In the genomic region with DNA sequence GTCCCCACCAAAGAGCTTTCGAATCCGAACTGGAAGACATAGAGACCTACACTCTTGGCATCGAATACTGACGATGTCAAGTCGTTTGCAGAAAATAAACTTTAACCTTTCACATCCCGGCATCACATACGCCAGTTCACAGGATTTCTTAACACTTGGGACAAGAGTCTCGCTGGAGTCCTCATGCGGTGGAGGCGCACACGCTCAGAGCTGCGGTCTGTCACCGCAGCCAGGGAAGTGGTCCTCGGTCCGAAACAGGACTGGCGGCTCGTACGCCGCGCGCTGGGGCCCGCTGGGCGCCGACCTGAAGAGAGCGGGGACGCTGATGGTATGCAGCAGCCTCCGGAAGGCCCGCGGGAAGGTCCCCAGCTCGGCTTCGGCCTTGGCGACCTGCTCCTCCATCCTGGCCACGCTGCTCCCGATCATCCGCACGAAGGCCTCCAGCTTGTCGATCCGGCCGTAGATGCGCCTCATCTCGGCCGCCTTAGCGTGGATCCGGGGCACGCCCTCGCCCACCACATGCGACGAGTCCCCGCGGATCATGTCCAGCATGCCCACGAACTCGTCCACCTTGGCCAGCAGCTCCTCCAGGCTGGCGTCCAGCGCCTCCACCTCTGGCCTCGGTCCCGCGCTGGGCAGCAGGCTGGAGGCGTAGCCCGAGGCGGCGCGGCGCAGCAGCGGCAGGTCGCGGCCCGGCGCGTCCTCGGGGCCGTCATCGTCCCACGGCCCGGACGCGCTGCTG, we compare ENCODE assay signal across 8 mouse cellular contexts. TPM values are rescaled to one million over a fixed set of nuclear protein-coding genes. Genes with fewer than 3 reads are reported as not detected.
A peak's percentile ranks its signal among the peaks of the same experiment; 100 is the strongest.
DNase-seq lines count a peak whose midpoint lies in the region; ATAC-seq and TF ChIP-seq lines count a peak whose summit lies in the region.

No protein-coding gene starts in this region.

- H3K27me3 ChIP-seq in forebrain, embryonic 15.5 days: no peaks in the 10 kb centered on the region
- no peaks in the 10 kb centered on the region for H3K27me3 ChIP-seq in liver, adult 2 months (ENCODE audit: control insufficient read depth, insufficient read depth, low read length)
- no peaks in the 10 kb centered on the region for H3K27me3 ChIP-seq in small intestine, adult 2 months (ENCODE audit: control insufficient read depth, insufficient read depth, low read length)

- peak overlapping the region; percentile 92 for H3K4me2 ChIP-seq in forebrain, embryonic 15.5 days (replicated peaks)

- peak; percentile 16 for ATAC-seq in activated CD4-positive, CD25-positive, alpha-beta regulatory T cell, adult 4 months
- peak; percentile 41; the same call in 1 of the 2 replicates for ATAC-seq in forebrain, embryonic 15.5 days (replicated peaks)

- 2% methylated on average over 76 of the region's 76 CpGs for WGBS in forebrain, embryonic 15.5 days
- under 1% methylated on average over 76 of the region's 76 CpGs for WGBS in liver, adult 2 months
- WGBS in small intestine, adult 2 months: 1% methylated on average over 76 of the region's 76 CpGs

- H3K4me3 ChIP-seq in layer of hippocampus, adult 2 months: peak overlapping the region; percentile 92
- peak overlapping the region; percentile 76 for H3K4me3 ChIP-seq in forebrain, embryonic 15.5 days
- peak overlapping the region; percentile 88 for H3K4me3 ChIP-seq in liver, adult 2 months (ENCODE audit: insufficient read depth, low read depth, low read length)
- peak overlapping the region; percentile 73 for H3K4me3 ChIP-seq in small intestine, adult 2 months (ENCODE audit: low read depth, low read length)

- H3K27ac ChIP-seq in layer of hippocampus, adult 2 months: peak overlapping the region; percentile 83
- H3K27ac ChIP-seq in forebrain, embryonic 15.5 days (replicated peaks): no peak overlapping the region
- H3K27ac ChIP-seq in liver, adult 2 months (replicated peaks; ENCODE audit: insufficient read depth, low read depth, low read length): peak overlapping the region; percentile 74
- no peak overlapping the region for H3K27ac ChIP-seq in small intestine, adult 2 months (ENCODE audit: insufficient read depth, low read depth, low read length)

- TF ChIP-seq CTCF in layer of hippocampus, adult 2 months (conservative IDR thresholded peaks at IDR 0.05): no peak
- no peak for TF ChIP-seq CTCF in liver, adult 2 months (IDR thresholded peaks at IDR 0.05; ENCODE audit: low read depth, low read length)
- TF ChIP-seq CTCF in small intestine, adult 2 months (IDR thresholded peaks at IDR 0.05; ENCODE audit: extremely low read depth, insufficient read length, insufficient replicate concordance, low read depth, low read length): no peak

- peaks cover 8% of the 10 kb centered on the region for H3K79me2 ChIP-seq in liver, adult 2 months (ENCODE audit: control insufficient read depth, insufficient read depth, low read length)

- DNase-seq in layer of hippocampus, adult 2 months (ENCODE audit: low spot score in 2 of 2): no peak
- DNase-seq in layer of hippocampus, adult 8-10 months (ENCODE audit: low spot score in 2 of 2): no peak
- DNase-seq in liver, adult 2 months (ENCODE audit: extremely low read depth, low read depth, low spot score): peak; percentile 45
- no peak for DNase-seq in Muller cell, postnatal 12 days (ENCODE audit: inconsistent ontology term)
- no peak for DNase-seq in cerebellum, postnatal 10 days

- peaks cover 20% of the 10 kb centered on the region for H3K4me1 ChIP-seq in forebrain, embryonic 15.5 days
- peaks cover 9% of the 10 kb centered on the region; the same call in 1 of the 2 replicates for H3K4me1 ChIP-seq in liver, adult 2 months (ENCODE audit: control insufficient read depth, insufficient read depth, low read length)
- no peaks in the 10 kb centered on the region; the same call in 1 of the 2 replicates for H3K4me1 ChIP-seq in small intestine, adult 2 months (ENCODE audit: control insufficient read depth, insufficient read depth, insufficient read length, low read length)

- H3K9ac ChIP-seq in forebrain, embryonic 15.5 days (replicated peaks): peak overlapping the region; percentile 70
- H3K9ac ChIP-seq in liver, adult 2 months (ENCODE audit: low read depth, low read length): peak overlapping the region; percentile 81

- TF ChIP-seq POLR2A in liver, adult 2 months (IDR thresholded peaks at IDR 0.05; ENCODE audit: extremely low read depth, insufficient read depth, low read length): no peak
- no peak for TF ChIP-seq POLR2A in small intestine, adult 2 months (IDR thresholded peaks at IDR 0.05; ENCODE audit: low read depth, low read length)

- H3K9me3 ChIP-seq in forebrain, embryonic 15.5 days: no peaks in the 10 kb centered on the region

- H3K36me3 ChIP-seq in forebrain, embryonic 15.5 days: no peaks in the 10 kb centered on the region
- H3K36me3 ChIP-seq in liver, adult 2 months (ENCODE audit: control insufficient read depth, insufficient read depth, low read length): no peaks in the 10 kb centered on the region
- no peaks in the 10 kb centered on the region for H3K36me3 ChIP-seq in small intestine, adult 2 months (ENCODE audit: control insufficient read depth, insufficient read depth, low read length)

RNA-seq across cellular contexts. Expression of a gene that starts 0.5 kb away (rescaled TPM):
- total RNA-seq in layer of hippocampus, adult 2 months (2021): 10 to 100 TPM; 22.4 to 26.0 TPM
- 10 to 100 TPM; 14.4 to 21.4 (median 18.5) TPM for total RNA-seq in layer of hippocampus, adult 8-10 months (2022)
- polyA plus RNA-seq in activated CD4-positive, CD25-positive, alpha-beta regulatory T cell, adult 4 months (2017; shearing (Covaris generic)): 1 to 10 TPM in 1 of 2 experiments, under 1 TPM in 1; 0.95 to 1.6 TPM
- 30.4 and 32.6 TPM in 2 replicates for polyA plus RNA-seq in forebrain, embryonic 15.5 days (2015; fragmentation: Nextera tagmentation; extraction: Ambion mirVana)
- total RNA-seq in liver, adult 2 months (2014; rRNA removed): 12.9 and 15.7 TPM in 2 replicates
- polyA plus RNA-seq in liver, adult 2 months (2012; rRNA removed): 16.5 and 19.4 TPM in 2 replicates
- polyA plus RNA-seq in small intestine, adult 2 months (2012; rRNA removed): 30.4 and 31.0 TPM in 2 replicates

RNA-seq across cellular contexts. Expression of a gene that starts 48.6 kb away (rescaled TPM):
- 100 to 1,000 TPM; 577 to 598 TPM for total RNA-seq in layer of hippocampus, adult 2 months (2021)
- 100 to 1,000 TPM; 515 to 533 (median 521) TPM for total RNA-seq in layer of hippocampus, adult 8-10 months (2022)
- polyA plus RNA-seq in activated CD4-positive, CD25-positive, alpha-beta regulatory T cell, adult 4 months (2017; shearing (Covaris generic)): 100 to 1,000 TPM in 1 of 2 experiments, 10 to 100 TPM in 1; 87.1 to 109 TPM
- polyA plus RNA-seq in forebrain, embryonic 15.5 days (2015; fragmentation: Nextera tagmentation; extraction: Ambion mirVana): 350 and 358 TPM in 2 replicates
- total RNA-seq in liver, adult 2 months (2014; rRNA removed): 154 and 173 TPM in 2 replicates
- 72.2 and 93.9 TPM in 2 replicates for polyA plus RNA-seq in liver, adult 2 months (2012; rRNA removed)
- polyA plus RNA-seq in small intestine, adult 2 months (2012; rRNA removed): 69.3 and 132 TPM in 2 replicates

RNA-seq across cellular contexts. Expression of a gene that starts 52.1 kb away (rescaled TPM):
- total RNA-seq in layer of hippocampus, adult 2 months (2021): 100 to 1,000 TPM; 100 to 103 TPM
- 100 to 1,000 TPM in 1 of 4 experiments, 10 to 100 TPM in 3; 92.0 to 121 (median 95.2) TPM for total RNA-seq in layer of hippocampus, adult 8-10 months (2022)
- 10 to 100 TPM; 23.3 to 24.1 TPM for polyA plus RNA-seq in activated CD4-positive, CD25-positive, alpha-beta regulatory T cell, adult 4 months (2017; shearing (Covaris generic))
- 34.5 and 35.1 TPM in 2 replicates for polyA plus RNA-seq in forebrain, embryonic 15.5 days (2015; fragmentation: Nextera tagmentation; extraction: Ambion mirVana)
- 26.6 and 31.5 TPM in 2 replicates for total RNA-seq in liver, adult 2 months (2014; rRNA removed)
- polyA plus RNA-seq in liver, adult 2 months (2012; rRNA removed): 11.5 and 12.7 TPM in 2 replicates
- polyA plus RNA-seq in small intestine, adult 2 months (2012; rRNA removed): 14.4 and 27.4 TPM in 2 replicates

Comparison
In these comparisons a context has a peak if more than half of its experiments do, and no peak if none do; other contexts are left out.
1. H3K27ac ChIP-seq: peak in layer of hippocampus, adult 2 months (single experiment) and liver, adult 2 months (single experiment); none in forebrain, embryonic 15.5 days (single experiment) and small intestine, adult 2 months (single experiment).
2. Peak in every context shown above with its lines, with median percentiles within 50 percentile points of each other: H3K4me3 ChIP-seq.